ENCODE assay signal across 8 mouse cellular contexts in the genomic region with DNA sequence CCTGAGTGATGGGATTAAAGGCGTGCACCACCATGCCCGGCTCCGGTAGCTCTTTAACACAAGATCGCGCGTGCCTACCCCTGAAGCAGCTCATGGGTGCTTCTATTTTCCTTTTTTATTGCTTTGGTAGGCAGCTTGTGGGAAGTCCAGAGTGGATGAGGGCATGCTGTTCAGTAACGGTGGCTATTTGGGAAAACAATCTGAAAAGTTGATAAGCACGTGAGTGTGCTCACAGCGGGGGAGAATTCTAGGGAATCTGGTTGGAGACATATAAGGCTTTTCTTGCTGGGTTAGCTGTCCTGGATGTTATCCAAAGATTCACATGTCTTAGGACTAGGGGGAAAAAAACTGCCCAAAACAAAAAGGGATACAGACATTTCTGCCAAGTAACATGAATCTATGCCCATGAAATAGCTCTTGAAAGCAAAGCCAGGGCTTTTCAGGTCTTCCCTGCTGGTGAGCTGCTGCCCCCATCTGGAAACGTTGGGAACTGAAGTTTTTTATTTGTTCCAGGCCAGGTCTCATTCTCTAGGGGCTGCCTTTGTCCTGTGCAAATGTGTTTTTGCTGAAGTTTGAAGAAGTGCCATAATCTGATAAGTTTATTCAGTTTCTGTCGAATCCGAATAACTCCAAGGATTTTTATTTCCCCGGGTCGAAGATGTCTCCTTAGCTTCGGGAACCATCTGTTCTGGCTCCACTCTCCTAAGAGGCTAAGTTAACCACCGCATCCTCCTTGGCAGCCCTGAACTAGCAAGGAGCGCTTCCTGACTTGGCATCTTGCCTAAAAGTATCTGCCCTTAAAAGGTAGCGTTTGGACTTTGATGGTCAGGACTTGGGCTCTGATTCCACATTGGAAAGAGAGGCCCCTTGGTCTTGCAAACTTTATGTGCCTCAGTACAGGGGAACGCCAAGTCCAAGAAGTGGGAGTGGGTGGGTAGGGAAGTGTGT. TPM values are rescaled to one million over a fixed set of nuclear protein-coding genes. Genes with fewer than 3 reads are reported as not detected.
DNase-seq lines count a peak whose midpoint lies in the region; ATAC-seq lines count a peak whose summit lies in the region.

No protein-coding gene starts in this region.

- peaks cover 3% of the 10 kb centered on the region; the same call in 1 of the 2 replicates for H3K4me1 ChIP-seq in kidney, embryonic 14.5 days (ENCODE audit: control insufficient read depth, insufficient read depth, low read length)
- H3K4me1 ChIP-seq in midbrain, embryonic 11.5 days (ENCODE audit: control insufficient read depth, insufficient read depth, low read length): no peaks in the 10 kb centered on the region

- H3K27me3 ChIP-seq in kidney, embryonic 14.5 days (ENCODE audit: control insufficient read depth, insufficient read depth, low read length): no peaks in the 10 kb centered on the region
- H3K27me3 ChIP-seq in midbrain, embryonic 11.5 days (ENCODE audit: control insufficient read depth, insufficient read depth, low read length): no peaks in the 10 kb centered on the region

- WGBS in kidney, embryonic 14.5 days: 52% methylated on average over 19 of the region's 19 CpGs
- 66% methylated on average over 19 of the region's 19 CpGs for WGBS in midbrain, embryonic 11.5 days

- no peak overlapping the region for H3K4me3 ChIP-seq in kidney, embryonic 14.5 days (ENCODE audit: low read length)
- H3K4me3 ChIP-seq in midbrain, embryonic 11.5 days (ENCODE audit: low read depth, low read length): no peak overlapping the region

- H3K4me2 ChIP-seq in kidney, embryonic 14.5 days (replicated peaks; ENCODE audit: low read depth, low read length): no peak overlapping the region
- H3K4me2 ChIP-seq in midbrain, embryonic 11.5 days: no peak overlapping the region

- H3K36me3 ChIP-seq in kidney, embryonic 14.5 days (ENCODE audit: control insufficient read depth, insufficient read depth, low read length): no peaks in the 10 kb centered on the region
- no peaks in the 10 kb centered on the region for H3K36me3 ChIP-seq in midbrain, embryonic 11.5 days (ENCODE audit: control insufficient read depth, insufficient read depth, low read length)

- no peaks in the 10 kb centered on the region for H3K9me3 ChIP-seq in kidney, embryonic 14.5 days (ENCODE audit: control insufficient read depth, low read length)
- no peaks in the 10 kb centered on the region for H3K9me3 ChIP-seq in midbrain, embryonic 11.5 days (ENCODE audit: control insufficient read depth, low read length)

- ATAC-seq in kidney, embryonic 14.5 days (ENCODE audit: low FRiP score, low TSS enrichment): no peak; the same call in 1 of the 2 replicates
- ATAC-seq in inflammation-experienced regulatory T-cells, adult 6 months: peak; percentile 85
- ATAC-seq in midbrain, embryonic 11.5 days (ENCODE audit: low FRiP score): 0 out of 2 replicates have a peak, but pooled peaks have one; percentile 42

- H3K9ac ChIP-seq in kidney, embryonic 14.5 days (ENCODE audit: low read depth, low read length): no peak overlapping the region
- no peak overlapping the region for H3K9ac ChIP-seq in midbrain, embryonic 11.5 days (ENCODE audit: low read length)

- no peak overlapping the region for H3K27ac ChIP-seq in kidney, embryonic 14.5 days (ENCODE audit: low read depth, low read length)
- no peak overlapping the region for H3K27ac ChIP-seq in midbrain, embryonic 11.5 days (ENCODE audit: low read depth, low read length)

- DNase-seq in kidney, adult 11 months: peak; percentile 75
- peak; percentile 75 for DNase-seq in embryo, embryonic 10 days (ENCODE audit: low spot score)
- DNase-seq in gastrocnemius, postnatal 14 days: peak; percentile 60
- peak; percentile 82 to 83 for DNase-seq in left cerebral cortex, postnatal 10 days (ENCODE audit: extremely low spot score in 1 of 2, low spot score in 2 of 2)
- peak; percentile 98 for DNase-seq in midbrain, embryonic 11.5 days (ENCODE audit: low spot score, missing footprints)
- DNase-seq in spleen, adult 12 weeks (ENCODE audit: low spot score): peak; percentile 17

- intact Hi-C loops in gastrocnemius, postnatal 14 days (cut with DNase I; ENCODE audit: low total_unique reads): loop anchor here (10.0 kb wide), 2 partner anchors 102 to 178 kb away; no protein-coding TSS in a partner anchor
- intact Hi-C loops in left cerebral cortex, postnatal 10 days (cut with DNase I): loop anchor here (2.0 to 5.0 kb wide), 3 partner anchors 116 to 861 kb away; a partner anchor contains a TSS

RNA-seq across cellular contexts. Expression of a gene that starts 24.8 kb away (rescaled TPM):
- polyA plus RNA-seq in kidney, embryonic 14.5 days (2014; fragmentation: Nextera tagmentation; extraction: Ambion mirVana): 0.11 and 0.13 TPM in 2 replicates
- total RNA-seq in gastrocnemius, postnatal 14 days (2021): under 1 TPM in 1 of 2 experiments, not detected in 1; 0.11 TPM
- under 1 TPM in 2 of 3 experiments, not detected in 1; 0.13 to 0.28 TPM for polyA plus RNA-seq in inflammation-experienced regulatory T-cells, adult 6 months (2017; shearing (Covaris generic))
- not detected for total RNA-seq in left cerebral cortex, postnatal 10 days (2021)
- polyA plus RNA-seq in midbrain, embryonic 11.5 days (2014; fragmentation: Nextera tagmentation; extraction: Ambion mirVana): 0.10 TPM in 1 of 2 replicates, not detected in the other

Comparison
In these comparisons a context has a peak if more than half of its experiments do, and no peak if none do; other contexts are left out.
1. DNase-seq: peak in every context shown above with its lines; median percentile 98 in midbrain, embryonic 11.5 days; 82 in left cerebral cortex, postnatal 10 days; 75 in kidney, adult 11 months; 75 in embryo, embryonic 10 days; 60 in gastrocnemius, postnatal 14 days; 17 in spleen, adult 12 weeks.